Mouse (Mus musculus) T-helper 2 cell (primary cell): ENCODE data around the gene Xpo1.

Experiments used
- in situ Hi-C: fragments of 300-600 bp; cut with MboI, MseI; formaldehyde crosslinking; loops from one replicate; pipeline ENCODE4 v1.15.1; 2025; ENCODE audit warnings: high pct_unique_total_duplicates

The Xpo1 gene

DNA sequence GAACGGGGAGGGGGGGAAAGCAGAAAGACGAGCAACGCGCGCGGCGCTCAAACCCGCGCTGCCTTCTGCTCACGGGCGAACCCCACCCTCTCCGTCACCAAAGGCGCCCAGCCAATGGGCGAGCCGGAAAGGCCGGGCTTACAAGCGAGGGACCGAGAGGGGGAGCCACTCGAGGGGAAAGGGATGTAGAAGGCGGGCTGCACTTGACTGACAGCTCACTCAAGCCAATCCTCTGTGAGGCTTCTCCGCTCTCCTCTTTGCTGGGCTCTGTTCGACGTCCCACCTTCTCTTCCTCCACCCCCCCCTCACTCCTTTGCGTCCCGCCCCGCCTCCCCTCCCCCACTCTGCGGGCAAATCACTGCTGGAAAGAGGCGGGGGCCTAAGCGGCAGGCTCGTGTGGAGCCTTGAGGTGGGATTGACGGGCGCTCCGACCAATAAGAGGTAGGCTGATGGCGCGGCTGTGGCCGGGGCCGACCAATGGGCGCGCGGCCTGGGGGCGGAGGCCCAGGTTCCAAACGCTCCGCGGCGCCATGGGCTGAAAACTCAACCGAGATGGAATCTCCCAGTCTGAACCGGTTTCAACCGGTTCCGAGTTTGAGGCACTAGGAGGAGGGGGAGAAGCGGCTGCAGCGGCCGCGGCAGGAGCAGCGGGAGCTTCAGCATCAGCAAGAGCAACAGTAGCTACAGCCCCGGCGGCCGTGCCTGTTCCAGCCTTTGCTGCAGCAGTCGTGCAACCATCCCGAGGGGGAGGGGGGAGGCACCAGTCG lies at the start of gene Xpo1:
TSS of gene Xpo1 (plus strand) at position 615 of the 767 bp plus-strand sequence.
- in situ Hi-C loops: no loop called here

DNA sequence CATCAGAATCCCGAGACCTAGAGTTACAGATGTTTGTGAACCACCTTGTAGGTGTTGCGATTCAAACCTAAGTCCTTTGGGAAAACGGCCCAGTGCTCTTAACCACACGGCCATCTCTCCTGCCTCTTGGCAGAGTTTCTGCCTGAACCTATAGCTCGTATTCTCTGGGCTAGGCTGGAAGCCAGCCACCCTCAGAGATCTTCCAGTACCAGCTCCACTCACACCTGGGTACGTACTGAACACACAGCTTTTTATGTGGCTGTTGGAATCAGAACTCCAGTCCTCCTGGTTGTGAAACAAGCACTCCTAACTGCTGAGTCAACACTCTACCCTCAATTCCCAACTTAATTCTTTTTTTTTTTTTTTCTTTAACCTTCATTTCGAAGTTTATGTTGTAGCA lies 46.1 kb upstream of the Xpo1 start:
- in situ Hi-C loops: no loop called here

DNA sequence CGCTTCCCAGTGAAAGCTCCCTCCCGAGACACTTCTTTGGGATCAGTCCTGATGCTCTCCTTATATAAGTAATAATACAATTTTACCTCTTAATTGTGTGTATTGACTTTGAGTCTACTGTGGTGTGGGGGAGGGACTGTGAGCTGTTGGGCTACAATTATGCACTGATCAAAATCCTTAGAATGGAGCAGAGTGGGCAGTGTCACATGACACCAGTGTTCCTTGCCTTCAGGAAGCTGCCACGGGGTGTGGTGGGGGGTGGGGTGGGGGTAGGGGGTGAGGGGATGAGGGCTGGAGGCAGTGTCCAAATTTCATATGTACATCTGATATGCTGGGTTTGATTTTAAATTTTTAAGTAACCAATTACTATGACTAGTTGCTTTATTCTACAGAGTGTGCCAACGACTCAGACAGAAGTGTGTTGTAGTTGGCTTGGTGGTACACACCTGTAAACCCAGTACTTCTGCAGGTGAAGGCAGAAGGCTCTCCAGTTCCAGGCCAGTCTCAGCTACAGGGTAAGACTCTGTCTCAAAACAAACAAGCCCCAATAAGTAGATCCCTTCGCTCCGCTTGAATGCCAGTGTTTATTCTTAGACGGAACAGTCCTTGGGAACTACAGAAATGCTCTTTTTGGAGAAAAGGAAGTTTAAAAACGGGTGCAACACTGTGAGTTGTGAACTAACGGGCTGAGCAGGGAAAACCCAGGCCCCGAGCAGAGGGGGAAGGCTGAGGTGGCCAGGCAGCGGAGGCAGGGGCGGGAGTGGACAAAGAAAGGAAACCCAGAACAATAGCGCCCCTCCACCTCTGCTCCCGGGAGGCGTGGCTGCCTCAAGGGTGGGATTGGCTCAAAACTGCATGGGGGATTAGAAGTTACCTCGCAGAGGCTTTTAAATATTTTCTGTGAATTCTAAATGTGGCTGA lies 45.0 kb upstream of the Xpo1 start:
- in situ Hi-C loops: no loop called here

DNA sequence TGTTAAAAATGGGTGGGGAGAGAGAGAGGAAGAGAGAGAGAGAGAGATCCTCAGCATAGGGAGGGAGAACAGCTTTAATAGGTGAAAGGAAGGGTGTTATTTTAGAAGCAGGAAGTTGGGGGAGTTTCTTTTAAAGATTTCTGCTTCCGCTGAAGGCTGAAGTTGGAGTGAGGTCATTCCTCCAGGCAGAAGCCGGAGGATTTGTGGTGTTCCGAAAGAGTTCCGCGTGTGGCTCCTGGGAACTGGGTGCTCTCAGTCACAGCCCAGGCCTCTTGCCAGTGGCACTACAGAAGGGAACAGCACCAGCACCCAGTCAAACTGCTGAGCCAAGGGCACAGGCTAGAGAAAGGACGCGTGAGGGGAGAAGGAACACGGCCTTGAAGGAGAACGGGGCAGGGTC lies 38.4 kb upstream of the Xpo1 start:
- in situ Hi-C loops: no loop called here

DNA sequence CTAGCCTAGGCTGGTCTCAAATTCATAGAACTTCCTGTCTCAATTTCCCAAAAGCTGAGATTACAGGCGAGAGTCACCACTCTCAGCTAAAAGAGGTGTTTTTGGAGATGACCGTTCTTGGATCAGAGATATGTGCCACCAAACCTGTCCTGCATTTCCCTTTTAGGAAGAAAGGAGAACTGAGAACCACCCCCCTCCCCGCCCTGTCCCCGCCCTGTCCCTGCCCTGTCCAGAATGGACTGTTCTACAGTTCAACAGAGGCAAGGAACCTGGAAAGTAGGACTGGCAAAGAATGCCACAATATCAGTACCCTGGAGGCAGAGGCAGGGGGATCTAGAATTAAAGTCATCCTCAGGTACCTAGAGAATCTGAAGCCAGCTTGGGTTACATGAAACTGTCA lies 19.8 kb upstream of the Xpo1 start:
- in situ Hi-C loops: no loop called here

DNA sequence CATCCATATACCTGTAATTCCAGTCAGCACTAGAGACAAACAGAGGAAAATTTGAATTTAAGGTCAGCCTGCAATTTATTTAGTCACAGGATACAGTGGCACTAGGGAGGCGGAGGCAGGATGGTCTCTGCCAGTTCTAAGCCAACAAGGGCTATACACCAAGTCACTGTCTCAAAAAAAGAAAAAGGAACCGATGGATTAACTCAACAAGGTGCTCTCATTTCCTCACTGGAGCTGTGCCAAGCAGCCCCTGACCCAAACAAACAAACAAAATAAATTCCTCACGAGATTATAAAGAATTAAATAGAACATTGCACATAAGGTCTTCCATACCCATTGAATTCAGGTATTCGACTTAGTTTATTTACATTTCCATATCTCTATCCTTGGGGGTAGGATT lies 1.9 kb upstream of the Xpo1 start:
- in situ Hi-C loops: no loop called here

DNA sequence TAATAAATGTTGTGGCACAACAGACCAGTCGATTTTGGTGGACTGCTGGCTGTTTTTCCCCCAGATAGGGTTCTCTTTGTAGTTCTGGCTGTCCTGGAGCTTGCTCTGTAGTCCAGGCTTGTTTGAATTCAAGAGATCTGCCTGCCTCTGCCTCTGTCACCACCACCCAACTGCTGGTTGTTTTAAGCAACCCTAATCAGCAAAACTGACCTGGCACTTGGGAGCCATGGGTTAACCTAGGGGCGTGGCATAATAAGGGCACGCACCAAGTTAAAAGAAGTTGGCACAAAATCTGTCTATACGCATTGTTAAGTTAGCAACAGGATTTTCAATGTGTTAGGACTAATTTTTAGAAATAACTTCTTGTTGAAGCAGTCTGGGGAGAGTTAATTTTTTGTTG lies 1.3 kb upstream of the Xpo1 start:
- in situ Hi-C loops: no loop called here

DNA sequence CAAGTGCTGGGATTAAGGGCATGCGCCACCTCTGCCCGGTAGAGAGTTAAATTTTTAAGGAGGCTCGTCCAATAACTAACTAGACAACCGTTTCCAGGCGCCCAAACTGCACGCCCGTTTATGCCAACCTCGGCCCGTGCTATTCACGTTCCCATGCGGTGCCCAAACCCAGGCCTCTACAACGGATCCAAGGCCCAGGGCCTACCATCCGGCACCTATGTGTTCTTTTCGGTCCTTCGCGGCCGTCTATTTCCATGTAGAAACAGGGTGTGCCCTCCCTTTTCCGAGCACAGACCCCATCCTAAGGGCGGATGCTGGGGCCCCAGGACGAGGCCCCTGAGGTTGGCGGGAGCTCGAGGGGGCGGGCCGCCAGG lies 801 bp upstream of the Xpo1 start:
- in situ Hi-C loops: no loop called here

DNA sequence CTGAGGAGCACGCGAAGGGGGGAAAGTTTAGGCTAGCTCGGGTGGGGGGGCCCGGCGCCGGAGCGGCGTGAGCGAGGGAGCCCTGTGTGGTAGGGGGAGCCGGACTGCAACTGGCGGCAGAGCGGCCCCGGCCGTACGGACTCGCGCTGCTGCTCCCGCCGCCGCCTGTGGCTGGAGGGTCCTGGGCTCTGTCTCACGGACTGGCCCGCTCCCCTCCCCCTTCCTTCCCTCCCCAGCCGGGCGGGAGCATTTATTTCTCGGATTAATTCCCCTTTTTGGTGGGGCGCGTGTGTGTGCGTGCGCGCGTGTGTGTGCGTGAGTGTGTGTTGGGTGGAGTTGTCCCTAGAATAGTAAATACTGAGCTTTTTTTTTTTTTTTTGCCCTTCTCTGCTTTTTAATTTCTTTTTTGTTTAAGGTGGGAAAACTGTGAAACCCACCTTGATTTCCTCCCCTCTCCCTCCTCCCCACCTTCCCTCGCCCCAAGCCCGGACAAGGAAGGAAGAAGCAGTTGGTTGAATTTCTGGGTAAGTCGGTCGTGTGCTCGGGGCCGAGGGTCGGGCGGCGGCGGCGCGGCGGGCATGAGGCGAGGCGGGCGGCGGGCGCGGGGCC lies 457 bp downstream of the Xpo1 start:
- in situ Hi-C loops: no loop called here

DNA sequence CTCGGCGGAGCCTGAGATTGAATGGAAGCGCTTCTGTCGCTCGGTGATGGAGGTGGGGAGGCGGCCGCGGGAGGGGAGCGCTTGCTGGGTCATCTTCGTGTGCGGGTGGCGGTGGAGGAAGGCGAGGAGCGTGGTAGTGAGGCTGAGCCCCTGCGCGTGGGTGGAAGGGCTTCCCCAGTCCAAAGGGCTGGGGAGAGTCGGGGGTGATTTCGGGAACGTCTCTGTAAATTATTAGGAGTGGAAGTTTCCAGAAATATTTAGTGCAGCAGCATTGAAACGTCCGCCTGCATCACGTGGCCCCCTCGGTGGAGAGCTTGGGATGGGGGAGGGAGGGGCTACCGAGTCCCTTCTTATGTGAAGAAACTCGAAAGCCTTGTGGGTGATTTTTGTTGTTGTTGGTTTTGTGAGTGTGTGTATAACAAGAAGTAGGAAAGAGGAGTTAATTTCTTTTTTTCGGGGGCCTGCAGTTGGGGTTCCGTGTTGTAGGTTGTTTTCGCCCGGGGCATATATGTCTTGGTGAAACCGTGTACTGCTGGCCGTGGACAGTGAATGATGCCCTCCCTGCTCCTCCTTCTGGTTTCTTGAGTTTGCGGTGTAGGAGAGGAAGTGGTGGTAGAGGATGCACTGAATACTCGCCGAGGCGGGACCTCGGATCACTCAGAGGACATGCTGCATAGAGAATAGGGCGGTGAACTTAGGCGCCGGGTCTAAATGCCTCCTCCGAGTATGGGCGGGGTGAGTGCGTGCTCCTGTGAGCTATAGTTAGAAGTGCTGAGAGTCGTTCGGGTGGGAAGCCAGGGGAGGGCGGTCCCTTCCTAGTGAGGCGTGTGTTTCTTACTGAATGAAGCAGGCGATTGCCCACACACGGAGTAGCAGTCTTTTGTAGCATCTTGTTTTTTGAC lies 1.2 kb downstream of the Xpo1 start:
- in situ Hi-C loops: no loop called here

DNA sequence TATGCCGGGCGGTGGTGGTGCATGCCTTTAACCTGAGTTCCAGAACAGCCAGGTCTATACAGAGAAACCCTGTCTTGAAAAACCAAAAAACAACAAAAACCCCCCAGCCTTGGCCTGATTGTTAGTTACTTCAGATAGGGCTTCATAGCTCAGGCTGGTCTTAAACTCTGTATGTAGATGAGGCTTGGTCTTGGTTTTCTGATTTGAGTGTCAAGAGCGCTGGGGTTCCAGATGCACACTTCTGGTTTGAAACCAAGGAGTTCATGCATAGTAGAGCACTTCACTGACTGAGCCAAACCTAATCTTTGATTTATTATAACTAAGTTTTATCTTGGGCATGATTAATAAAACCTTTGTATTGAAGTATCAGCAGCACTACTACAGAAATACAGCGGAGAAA lies 3.2 kb downstream of the Xpo1 start:
- in situ Hi-C loops: no loop called here

DNA sequence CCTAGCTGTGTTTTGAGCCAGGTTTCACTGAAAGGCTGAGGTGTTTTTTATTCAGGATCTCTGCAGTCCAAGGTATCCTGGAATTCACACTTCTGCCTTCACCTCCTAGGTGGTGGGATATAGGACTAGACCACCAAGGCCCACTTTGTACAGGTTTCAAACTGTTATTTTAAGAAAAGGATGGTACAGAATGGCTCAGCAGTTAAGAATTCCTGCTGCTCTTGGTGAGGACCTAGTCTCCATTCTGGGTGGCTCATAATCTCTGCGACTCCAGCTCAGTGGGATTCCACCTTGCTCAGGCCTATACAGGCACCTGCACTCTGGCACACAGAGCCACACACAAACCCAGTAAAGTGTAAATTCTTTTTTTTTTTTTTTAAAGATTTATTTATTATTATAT lies 3.6 kb downstream of the Xpo1 start:
- in situ Hi-C loops: no loop called here

DNA sequence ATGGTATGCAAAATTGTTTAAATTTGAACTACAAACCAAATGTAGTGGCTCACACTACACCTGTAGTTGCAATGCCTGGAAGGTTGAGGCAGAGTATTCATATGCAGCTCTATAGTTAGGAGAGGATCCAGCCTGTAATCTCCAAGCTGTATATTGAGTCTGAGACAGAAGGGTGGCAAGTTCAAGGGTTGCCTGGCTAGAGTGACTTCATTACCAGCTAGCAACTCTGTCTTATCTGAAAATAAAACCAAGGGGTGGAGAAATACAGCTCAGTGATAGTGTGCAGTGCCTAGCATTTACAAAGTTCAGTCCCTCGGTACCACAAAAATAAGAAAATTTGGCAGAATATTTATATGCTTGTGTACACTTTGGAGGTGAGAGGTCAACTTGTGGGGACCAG lies 4.3 kb downstream of the Xpo1 start:
- in situ Hi-C loops: no loop called here

DNA sequence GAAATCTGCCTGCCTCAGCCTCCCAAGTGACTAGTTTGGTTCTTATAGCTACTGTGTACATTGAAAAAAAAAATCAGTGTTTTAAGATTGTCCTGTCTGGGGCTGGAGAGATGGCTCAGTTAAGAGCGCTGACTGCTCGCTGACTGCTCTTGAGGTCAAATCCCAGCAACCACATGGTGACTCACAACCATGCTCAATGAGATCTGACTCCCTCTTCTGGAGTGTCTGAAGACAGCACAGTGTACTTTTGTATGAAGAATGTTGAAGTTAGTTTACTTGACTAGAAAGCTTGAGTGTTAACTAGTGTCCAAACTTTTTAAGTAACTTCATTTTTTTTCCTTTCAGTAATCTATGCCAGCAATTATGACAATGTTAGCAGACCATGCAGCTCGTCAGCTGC lies 5.6 kb downstream of the Xpo1 start:
- in situ Hi-C loops: no loop called here

DNA sequence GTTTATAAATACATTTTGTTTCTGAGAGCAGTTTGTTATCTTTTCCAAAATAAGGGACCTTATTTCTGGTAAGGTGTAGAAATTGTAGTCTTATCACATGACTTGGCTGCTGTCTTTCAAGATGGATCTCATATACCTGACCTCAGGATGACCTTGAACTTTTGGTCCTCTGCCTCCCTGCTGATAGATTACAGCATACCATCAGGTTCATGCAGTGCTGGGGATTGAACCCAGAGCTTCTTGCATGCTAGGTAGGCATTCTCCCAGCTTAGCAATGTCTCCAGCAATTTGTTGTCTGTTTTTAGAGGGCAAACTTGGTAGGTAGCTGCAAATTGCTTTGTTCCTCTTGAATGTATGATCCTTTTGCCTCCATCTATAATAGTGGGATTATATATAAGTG lies 9.1 kb downstream of the Xpo1 start:
- in situ Hi-C loops: no loop called here

DNA sequence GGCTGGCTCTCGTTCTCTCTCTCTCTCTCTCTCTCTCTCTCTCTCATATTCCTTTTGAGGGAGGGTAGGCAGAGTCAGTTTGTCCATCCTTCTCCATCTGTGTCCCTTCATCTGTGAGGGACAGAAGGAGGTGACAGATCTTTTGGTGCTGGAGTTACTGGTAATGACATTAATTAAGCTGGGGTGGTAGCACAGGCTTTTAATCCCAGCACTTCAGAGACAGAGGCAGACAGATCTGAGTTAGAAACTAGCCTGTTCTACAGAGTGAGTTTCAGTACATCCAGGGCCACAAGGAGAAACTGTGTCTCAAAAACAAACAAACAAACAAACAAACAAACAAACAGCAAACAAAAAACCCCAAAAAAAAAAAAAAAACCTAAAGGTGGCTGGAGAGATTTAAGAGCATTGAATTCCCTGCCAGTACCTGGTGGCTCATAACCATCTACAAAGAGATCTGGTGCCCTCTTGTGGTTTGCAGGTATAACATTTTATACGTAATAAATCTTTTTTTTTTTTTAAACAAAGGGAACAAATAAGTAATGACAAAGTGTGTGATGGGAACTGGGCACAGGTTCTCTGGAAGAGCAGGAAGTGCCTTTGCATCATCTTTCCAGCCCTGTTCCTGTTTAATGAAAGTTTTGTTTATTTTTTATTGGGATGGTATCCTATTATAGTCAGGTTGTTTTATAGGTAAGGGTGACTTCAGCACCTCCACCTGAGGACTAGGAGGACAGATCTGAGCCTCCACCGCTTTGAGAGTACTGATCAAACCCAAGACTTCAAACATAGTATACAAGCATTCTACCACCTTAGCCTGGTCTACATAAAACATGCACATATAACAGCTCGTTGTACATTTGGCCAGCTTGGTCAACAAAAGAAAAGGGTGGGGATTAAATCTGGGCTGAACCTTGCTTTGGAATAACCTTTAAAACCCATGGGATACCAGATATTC lies 16.2 kb downstream of the Xpo1 start:
- in situ Hi-C loops: loop anchor here (5.0 kb wide), 1 partner anchor 260 kb away; no protein-coding TSS in a partner anchor

DNA sequence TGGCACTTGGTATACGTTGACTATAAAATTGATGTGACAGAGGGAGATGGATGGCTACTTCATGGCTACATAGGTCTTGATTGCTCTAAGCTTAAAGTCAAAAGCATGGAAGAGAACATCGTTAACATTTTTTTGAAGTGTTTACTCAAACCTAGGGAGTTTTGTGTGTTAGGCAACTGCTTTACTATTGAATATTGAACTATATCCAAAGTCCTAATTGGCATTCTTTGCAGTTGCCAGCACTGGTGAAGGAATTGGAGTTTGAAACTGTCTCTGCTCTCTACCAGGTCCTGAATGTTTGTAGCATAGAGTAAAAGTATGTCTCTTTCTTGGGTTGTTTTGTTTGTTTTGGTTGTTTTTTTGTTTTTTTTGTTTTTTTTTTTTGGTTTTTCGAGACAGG lies 19.9 kb downstream of the Xpo1 start:
- in situ Hi-C loops: no loop called here

DNA sequence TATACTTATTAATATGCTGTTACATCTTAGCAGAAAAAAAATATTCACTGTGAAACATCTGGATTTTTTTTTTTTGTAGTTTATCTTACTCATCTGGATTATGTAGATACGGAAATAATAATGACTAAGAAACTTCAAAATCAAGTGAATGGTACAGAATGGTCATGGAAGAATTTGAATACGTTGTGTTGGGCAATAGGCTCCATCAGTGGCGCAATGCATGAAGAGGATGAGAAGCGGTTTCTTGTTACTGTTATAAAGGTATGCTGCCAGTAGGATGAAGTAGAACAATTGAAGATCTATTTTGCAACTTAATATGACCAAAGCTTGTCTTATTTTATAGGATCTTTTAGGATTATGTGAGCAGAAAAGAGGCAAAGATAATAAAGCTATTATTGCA lies 28.6 kb downstream of the Xpo1 start:
- in situ Hi-C loops: loop anchor here (5.0 to 10.0 kb wide), 2 partner anchors 73 to 600 kb away; no protein-coding TSS in a partner anchor

DNA sequence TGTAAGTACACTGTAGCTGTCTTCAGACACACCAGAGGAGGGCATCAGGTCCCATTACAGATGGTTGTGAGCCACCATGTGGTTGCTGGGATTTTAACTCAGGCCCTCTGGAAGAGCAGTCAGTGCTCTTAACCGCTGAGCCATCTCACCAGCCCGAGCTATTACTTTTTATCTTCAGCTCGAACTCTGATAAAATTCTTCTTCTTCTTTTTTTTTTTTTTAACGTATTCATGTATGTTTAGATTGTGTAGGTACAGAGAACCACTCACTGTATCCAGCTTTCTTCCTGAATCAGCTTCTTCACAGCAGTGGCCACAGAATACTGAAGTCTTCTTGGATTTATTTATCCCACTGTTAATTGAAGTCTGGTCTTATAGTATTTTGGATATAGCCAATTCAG lies 33.0 kb downstream of the Xpo1 start:
- in situ Hi-C loops: loop anchor here (5.0 to 10.0 kb wide), 2 partner anchors 292 to 596 kb away; no protein-coding TSS in a partner anchor

DNA sequence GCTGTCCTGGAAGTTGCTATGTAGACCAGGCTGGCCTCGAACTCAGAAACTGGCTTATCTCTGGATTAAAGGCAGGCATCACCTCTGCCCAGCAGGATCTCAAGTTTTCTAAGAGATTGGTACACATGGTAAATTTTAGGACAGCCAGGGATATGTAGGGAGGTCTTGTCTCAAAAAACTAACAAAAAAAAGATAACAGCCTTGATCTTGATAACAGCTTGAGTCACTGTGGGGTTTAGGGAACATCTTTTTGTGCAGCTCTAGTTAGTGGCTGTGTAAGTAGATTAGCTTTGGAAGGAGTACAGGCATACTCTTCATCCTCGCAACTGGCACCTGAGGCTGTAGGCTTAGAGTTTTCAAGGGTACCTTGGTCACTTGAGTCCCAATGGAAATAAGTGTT lies 41.5 kb downstream of the Xpo1 start:
- in situ Hi-C loops: no loop called here
